Mouse (Mus musculus) G1E-ER4 (cell line): ENCODE measurements around the gene Dchs1. TPM values are rescaled to one million over a fixed set of nuclear protein-coding genes. Genes with fewer than 3 reads are reported as not detected.

Experiments
- GATA1 ChIP-seq: IDR thresholded peaks from one replicate; pipeline ENCODE4 v1.8.0; 2012; ENCODE audit warnings: low read length, inconsistent platforms
- polyA plus RNA-seq: library from polyadenylated mRNA; stranded (reverse); fragments of >175 nt; gene quantifications from 2 replicates; pipeline ENCODE4 v1.2.3, GENCODE M21; 2012

Dchs1 gene
- polyA plus RNA-seq, 1 experiment: not detected

- TF ChIP-seq GATA1: no peak
Measured at GRCm38 (mm10) chr7:105764331-105764730, 23.1 kb downstream of the Dchs1 start.

GRCm38 (mm10) chr7:105762517-105763270 lies 24.8 kb downstream of the Dchs1 start:
- TF ChIP-seq GATA1: no peak

GRCm38 (mm10) chr7:105761813-105762484 lies 25.5 kb downstream of the Dchs1 start:
- no peak for TF ChIP-seq GATA1

DNA sequence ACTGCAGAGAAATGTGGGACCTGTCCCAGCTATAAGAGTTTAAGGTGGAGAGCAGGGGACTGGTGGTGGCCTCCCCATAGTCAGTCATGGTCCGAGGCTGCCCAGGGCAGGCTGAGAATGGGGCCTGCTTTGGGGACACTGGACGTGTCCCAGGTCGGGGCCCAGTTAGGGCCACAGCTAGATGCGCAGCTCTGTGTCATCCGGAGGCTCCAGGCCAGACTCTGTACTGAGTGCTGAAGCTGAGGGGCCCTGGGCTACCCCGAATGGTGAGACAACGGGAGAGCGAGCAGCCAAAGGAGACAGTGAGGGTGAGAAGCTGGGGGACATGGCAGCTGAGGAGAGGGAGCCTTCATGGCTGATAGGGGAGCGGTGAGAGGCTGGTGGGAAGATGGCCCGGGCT lies 34.2 kb downstream of the Dchs1 start:
- no peak for TF ChIP-seq GATA1

GRCm38 (mm10) chr7:105752716-105753115 lies 34.7 kb downstream of the Dchs1 start:
- TF ChIP-seq GATA1: no peak

- no peak for TF ChIP-seq GATA1
Measured at GRCm38 (mm10) chr7:105751491-105752433, 35.7 kb downstream of the Dchs1 start, which contains the start of gene Tpp1. Tpp1 (minus strand) TSS chr7:105752235.

- no peak for TF ChIP-seq GATA1
Measured at GRCm38 (mm10) chr7:105747776-105748175, 39.7 kb downstream of the Dchs1 start.

GRCm38 (mm10) chr7:105743926-105744590 lies 43.4 kb downstream of the Dchs1 start, which contains the start of gene Taf10:
Taf10 (minus strand) TSS chr7:105744361.
- TF ChIP-seq GATA1: no peak

DNA sequence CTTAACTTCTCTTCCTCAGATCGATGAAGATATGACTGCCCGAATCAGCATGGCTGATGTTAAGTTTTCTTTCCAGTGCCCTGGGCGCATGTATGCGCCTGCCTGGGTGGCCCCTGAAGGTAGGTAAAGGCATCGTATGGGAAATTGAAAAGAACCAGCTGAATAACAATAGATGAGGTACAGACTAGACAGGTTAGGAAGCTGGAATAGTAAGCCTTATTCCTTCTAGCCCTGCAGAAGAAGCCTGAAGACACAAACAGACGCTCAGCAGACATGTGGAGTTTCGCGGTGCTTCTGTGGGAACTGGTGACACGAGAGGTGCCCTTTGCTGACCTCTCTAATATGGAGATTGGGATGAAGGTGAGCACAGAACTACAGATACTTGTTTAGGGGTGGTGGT lies 45.5 kb downstream of the Dchs1 start:
- no peak for TF ChIP-seq GATA1

DNA sequence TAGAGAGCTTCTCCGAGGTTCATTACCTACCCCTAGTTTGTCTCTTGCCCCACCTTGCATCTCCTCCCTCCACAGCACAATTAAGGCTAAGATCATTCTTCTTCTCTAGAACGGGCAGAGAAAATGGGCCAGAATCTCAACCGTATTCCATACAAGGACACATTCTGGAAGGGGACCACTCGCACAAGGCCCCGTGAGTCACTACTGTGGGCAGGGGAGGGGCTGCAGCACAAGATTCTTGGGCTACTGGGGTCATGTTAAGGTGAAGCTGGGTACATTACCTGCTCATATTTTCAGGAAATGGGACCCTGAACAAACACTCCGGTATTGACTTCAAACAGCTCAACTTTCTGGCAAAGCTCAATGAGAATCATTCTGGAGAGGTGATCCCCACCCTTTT lies 46.6 kb downstream of the Dchs1 start:
- TF ChIP-seq GATA1: no peak

- no peak for TF ChIP-seq GATA1
Measured at GRCm38 (mm10) chr7:105740089-105740795, 47.2 kb downstream of the Dchs1 start.

DNA sequence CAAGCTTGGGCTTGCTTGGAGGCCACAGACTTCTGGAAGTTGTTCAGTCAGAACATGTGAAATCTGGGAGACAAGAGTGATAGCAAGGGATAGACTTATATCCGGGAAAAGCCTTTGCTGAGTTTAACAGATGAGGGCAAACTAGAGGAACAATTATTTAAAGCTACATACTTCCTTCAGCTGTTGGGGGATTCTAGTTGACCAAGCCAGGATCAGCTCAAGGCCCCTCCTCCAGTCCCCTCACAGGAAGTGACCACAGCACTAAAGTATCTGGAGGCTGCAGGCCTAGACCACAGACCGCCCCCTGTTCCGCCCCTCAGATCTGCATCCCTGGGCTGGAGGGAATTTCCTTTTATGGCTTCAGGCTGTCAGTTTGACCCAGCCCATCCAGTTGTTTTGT lies 48.5 kb downstream of the Dchs1 start:
- TF ChIP-seq GATA1: no peak

GRCm38 (mm10) chr7:105738286-105738685 lies 49.2 kb downstream of the Dchs1 start:
- no peak for TF ChIP-seq GATA1

GRCm38 (mm10) chr7:105737648-105738047 lies 49.8 kb downstream of the Dchs1 start:
- TF ChIP-seq GATA1: no peak

DNA sequence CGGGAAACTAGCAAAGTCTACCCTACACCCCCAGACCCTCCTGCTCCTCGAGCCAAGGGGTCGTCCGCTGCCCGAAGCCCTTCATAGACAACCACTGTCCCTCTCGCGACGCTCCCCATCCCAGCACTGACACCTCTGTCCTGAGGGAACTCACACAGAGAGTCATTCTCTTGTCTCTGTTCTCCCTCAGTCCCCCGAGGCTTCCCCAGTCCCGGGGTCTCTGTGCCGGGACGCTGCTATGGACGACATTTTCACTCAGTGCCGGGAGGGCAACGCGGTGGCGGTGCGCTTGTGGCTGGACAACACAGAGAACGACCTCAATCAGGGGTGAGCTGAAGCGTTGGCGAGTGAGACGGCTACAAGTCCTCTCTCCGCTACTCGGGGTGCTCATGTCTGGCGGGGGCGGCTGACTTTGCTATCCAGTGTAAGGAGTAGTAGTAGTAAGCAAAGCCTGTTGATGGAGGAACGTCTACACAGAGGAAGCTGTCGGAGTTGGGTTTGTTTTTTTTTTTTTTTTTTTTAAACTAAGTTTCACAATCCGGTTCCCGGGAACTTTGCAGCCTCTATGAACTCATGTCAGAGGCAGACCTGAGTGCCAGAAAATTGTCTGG lies 50.4 kb downstream of the Dchs1 start, which contains the start of gene Rrp8:
TSS of gene Rrp8 (minus strand) at position 475 of the 611 bp plus-strand sequence.
- no peak for TF ChIP-seq GATA1
